Mouse (Mus musculus): ENCODE measurements around the gene Polr3h.

DNA sequence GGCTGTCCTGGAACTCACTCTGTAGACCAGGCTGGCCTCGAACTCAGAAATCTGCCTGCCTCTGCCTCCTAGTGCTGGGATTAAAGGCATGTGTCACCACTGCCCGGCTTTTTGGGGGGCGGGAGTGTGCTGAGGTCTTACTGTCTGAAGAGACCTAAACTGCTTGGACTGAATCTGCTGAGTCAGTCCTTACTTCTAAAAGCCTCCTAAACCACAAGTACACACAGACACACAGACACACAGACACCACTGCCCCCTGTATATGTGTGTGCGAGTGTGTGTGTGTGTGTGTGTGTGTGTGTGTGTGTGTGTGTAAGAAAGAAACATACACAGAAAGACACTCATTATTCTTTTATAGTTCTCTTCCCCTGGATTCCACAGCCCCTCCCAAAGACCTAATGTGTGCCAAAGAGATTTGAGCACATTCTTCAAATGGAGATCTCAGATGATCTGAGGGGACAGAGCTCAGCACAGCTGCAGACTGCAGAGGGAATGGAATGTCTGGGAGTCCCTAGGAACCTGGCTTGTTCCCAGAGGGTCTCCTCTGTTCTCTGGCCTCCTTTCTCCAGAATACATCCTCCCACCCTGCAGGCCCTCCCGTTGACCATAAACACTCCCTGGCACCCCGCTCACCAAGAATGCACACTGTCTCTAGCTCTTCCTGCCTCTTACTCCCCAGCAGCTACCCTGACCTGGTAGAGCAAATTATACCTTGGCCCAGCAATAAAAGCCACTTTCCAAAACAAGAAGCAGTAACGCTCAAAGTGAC is 10.0 kb upstream of the Polr3h start:
- TF ChIP-seq USF1 (IDR thresholded peaks at IDR 0.05; ENCODE audit: low read depth) (no peak), CEBPB (IDR thresholded peaks at IDR 0.05; ENCODE audit: low read depth) (no peak), CTCF (IDR thresholded peaks at IDR 0.05; ENCODE audit: control insufficient read depth, insufficient read depth, insufficient read length) (no peak), MYOD1 (IDR thresholded peaks at IDR 0.05; ENCODE audit: control insufficient read depth, insufficient read length, low read depth) (no peak), MAX (IDR thresholded peaks at IDR 0.05) (no peak)
